Mouse (Mus musculus): ENCODE data around the gene Wwp2.

The Wwp2 gene

GRCm38 (mm10) chr8:107505271-107505670 is 69.1 kb downstream of the Wwp2 start:
- DNase-seq (ENCODE audit: inconsistent age in 2 of 2, low spot score in 1 of 2), result no peak

- no peak for DNase-seq (ENCODE audit: inconsistent age in 2 of 2, low spot score in 1 of 2)
Measured at GRCm38 (mm10) chr8:107507019-107507418, 70.9 kb downstream of the Wwp2 start.

DNA sequence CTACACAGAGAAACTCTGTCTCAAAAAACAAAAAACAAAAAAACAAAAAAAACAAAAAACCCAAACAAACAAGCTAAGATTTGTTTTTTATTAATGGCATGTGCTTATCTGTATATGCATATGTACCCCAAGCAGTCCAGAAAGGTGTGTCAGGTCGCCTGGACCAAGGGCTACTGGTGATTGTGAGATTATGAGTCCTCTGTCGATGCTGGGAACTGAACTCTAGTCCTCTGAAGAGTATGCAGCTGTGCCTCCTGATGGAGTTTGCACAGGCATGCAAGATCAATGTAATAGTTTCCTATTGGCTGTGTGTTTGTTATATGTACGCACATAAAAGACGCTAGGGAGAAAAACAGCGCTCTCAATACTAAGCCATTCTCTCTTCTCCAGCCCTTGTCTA is 74.0 kb downstream of the Wwp2 start:
- no peak for DNase-seq (ENCODE audit: inconsistent age in 2 of 2, low spot score in 1 of 2)

DNA sequence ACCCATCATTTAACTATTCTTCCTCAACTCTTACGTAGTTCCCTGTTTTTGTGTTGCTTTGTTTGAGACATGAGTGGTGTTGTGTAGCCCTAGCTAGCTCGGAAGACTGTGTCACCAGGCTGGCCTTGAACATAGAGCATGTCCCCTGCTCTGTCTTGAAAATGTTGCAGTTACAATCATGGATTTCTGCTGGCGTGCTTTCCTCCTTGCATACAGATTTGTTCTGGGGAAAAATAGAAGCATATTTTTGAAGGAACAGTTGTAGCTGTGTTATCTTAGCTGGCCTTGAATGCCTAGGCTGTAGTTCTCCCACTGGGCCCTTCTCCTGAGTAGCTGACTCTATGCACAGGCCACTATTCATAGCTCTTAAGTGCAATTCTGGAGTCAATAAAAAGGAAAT is 74.6 kb downstream of the Wwp2 start:
- DNase-seq (ENCODE audit: inconsistent age in 2 of 2, low spot score in 1 of 2), result peak in 1 of 2 experiments; percentile 44

- DNase-seq (ENCODE audit: inconsistent age in 2 of 2, low spot score in 1 of 2), result no peak
Measured at GRCm38 (mm10) chr8:107513249-107513648, 77.1 kb downstream of the Wwp2 start.

DNA sequence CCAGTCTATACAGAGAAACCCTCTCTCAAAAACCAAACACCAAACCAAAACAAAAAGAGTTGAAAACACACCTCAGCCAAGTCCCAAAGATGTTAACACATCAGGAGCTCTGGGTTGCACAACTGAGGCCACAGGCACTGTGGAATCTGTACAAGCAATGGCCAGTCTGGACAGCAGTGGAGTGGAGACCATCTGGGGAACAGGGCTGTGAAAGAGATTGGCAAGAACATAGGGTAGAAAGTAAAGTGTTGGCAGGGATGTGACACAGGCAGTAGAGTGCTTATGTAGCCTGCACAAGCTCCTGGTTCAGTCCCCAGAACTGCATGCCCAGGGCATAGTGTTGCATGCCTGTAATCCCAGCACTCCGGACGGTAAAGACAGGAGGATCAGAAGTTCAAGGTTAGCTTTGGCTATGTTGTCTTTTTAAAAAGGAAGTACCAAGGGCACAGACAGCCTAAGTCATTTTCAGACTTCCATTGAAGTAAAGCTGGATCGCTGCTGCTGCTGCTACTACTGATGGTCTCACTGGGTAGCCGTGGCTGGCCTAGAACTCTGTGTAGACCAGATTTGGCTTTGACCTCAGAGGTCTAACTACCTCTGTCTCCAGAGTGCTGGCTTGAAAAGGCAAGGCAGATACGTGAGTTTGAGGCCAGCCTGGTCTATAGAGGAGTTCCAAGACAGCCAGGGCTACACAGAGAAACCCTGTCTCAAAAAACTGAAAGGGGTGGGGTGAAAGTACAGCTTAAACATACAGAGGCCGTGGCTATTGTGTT is 79.0 kb downstream of the Wwp2 start:
- DNase-seq (ENCODE audit: inconsistent age in 2 of 2, low spot score in 1 of 2), result peak in 1 of 2 experiments; percentile 64

- no peak for DNase-seq (ENCODE audit: inconsistent age in 2 of 2, low spot score in 1 of 2)
Measured at GRCm38 (mm10) chr8:107518726-107519125, 82.6 kb downstream of the Wwp2 start.

DNA sequence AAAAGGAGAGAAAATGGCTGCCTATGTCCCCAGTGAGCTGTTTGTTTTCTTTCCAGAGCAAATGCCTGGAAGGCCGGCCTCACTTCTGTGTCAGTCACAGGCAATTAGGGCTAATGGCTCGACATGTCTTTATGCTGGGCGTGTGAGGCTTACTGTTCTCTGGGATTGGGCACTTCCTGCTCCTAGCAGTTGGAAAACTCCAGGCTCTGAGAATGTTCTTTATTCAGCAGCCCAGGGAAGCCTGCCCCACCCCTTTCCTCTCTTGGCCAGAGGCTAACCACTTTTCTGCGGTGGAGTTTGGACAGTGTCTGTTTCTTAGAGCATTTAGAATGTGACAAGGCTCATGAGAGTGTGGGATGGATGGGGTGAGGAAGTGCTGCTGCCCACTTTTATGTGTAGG is 83.7 kb downstream of the Wwp2 start:
- no peak for DNase-seq (ENCODE audit: inconsistent age in 2 of 2, low spot score in 1 of 2)

GRCm38 (mm10) chr8:107521788-107522554 is 85.8 kb downstream of the Wwp2 start:
- no peak for DNase-seq (ENCODE audit: inconsistent age in 2 of 2, low spot score in 1 of 2)

DNA sequence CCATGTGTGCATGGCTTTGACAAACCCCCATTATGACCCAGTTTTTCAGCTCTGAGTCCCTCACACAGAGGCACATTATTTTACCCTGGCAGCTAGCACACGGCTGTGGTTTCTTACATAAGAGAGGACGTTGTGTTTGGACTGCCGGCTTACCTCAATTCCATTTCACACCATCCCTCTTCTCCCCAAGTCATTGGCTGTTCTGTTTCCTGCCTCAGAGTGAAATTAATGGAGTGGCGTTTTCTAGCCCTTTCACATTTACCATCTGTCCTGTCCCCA is 86.3 kb downstream of the Wwp2 start:
- no peak for DNase-seq (ENCODE audit: inconsistent age in 2 of 2, low spot score in 1 of 2)

DNA sequence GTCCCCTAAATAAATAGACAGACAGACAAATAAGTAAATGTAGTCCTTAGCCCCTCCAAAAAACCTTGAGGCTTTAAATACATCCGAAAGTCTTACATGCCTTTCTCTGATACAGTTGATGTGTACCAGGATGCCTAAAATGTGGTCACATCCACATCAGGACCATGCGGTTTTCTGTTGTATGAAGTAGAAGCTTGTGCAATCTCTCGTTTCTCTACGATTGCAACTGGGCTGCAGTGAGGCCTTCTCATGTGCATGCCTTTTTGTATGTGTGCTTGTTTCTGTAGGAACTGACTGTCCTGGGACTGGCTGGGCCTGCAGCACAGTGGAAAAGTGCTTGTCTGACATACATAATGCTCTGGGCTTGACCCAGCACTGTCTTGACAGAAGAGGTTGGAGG is 88.4 kb downstream of the Wwp2 start:
- DNase-seq (ENCODE audit: inconsistent age in 2 of 2, low spot score in 1 of 2), result no peak

- DNase-seq (ENCODE audit: inconsistent age in 2 of 2, low spot score in 1 of 2), result no peak
Measured at GRCm38 (mm10) chr8:107528786-107529185, 92.6 kb downstream of the Wwp2 start.

DNA sequence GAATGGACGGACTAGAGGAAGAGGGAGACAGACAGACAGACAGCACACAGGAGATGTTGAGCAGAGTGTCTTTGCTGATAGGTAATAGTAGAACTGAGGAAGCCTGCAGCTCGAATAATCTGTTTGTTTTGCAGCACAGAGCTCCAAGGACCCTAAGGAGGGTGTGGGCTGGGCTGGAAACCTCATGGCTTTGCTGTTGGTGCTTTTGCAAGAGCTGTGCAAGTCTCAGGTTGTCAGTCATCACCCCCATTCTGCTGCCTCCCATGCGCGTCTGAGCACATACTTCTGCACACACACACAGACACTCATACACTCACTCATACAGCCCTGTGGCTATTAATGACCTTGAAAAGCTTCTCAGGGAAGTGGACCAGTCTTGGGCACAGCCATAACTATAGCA is 101.3 kb downstream of the Wwp2 start:
- no peak for DNase-seq (ENCODE audit: inconsistent age in 2 of 2, low spot score in 1 of 2)

GRCm38 (mm10) chr8:107540623-107541022 is 104.5 kb downstream of the Wwp2 start:
- no peak for DNase-seq (ENCODE audit: inconsistent age in 2 of 2, low spot score in 1 of 2)

DNA sequence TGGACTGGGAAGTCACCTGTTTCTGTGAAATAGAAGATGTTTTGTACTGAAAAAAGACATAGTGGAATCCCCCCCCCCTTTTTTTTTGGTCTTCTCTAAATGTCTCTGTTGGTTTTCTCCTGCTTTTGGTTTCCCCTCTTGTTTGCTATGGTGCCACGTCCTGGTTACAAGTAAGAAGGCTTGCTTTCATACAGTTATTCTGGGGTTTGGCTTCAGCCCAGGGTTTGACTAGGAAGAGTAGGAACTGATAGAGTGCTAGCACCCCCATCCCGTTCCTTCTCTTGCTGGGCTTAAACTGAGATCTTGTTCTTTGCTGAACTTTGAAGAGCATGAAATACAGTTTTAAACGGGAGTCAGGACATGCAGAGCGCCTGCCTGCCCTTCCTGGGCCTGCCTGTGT is 105.2 kb downstream of the Wwp2 start:
- DNase-seq (ENCODE audit: inconsistent age in 2 of 2, low spot score in 1 of 2), result no peak

- DNase-seq (ENCODE audit: inconsistent age in 2 of 2, low spot score in 1 of 2), result no peak
Measured at GRCm38 (mm10) chr8:107542151-107542550, 106.0 kb downstream of the Wwp2 start.

- no peak for DNase-seq (ENCODE audit: inconsistent age in 2 of 2, low spot score in 1 of 2)
Measured at GRCm38 (mm10) chr8:107543714-107544113, 107.5 kb downstream of the Wwp2 start.

GRCm38 (mm10) chr8:107544211-107544610 is 108.0 kb downstream of the Wwp2 start:
- DNase-seq (ENCODE audit: inconsistent age in 2 of 2, low spot score in 1 of 2), result no peak

- DNase-seq (ENCODE audit: inconsistent age in 2 of 2, low spot score in 1 of 2), result no peak
Measured at GRCm38 (mm10) chr8:107544651-107545174, 108.5 kb downstream of the Wwp2 start.

- no peak for DNase-seq (ENCODE audit: inconsistent age in 2 of 2, low spot score in 1 of 2)
Measured at GRCm38 (mm10) chr8:107545621-107546152, 109.5 kb downstream of the Wwp2 start.

- DNase-seq (ENCODE audit: inconsistent age in 2 of 2, low spot score in 1 of 2), result no peak
Measured at GRCm38 (mm10) chr8:107546154-107546553, 110.0 kb downstream of the Wwp2 start.

GRCm38 (mm10) chr8:107546817-107547216 is 110.7 kb downstream of the Wwp2 start:
- no peak for DNase-seq (ENCODE audit: inconsistent age in 2 of 2, low spot score in 1 of 2)

Measured in adrenal gland, adult (tissue).